Mouse (Mus musculus): ENCODE measurements around the gene Sympk. TPM values are rescaled to one million over a fixed set of nuclear protein-coding genes. Genes with fewer than 3 reads are reported as not detected.

The Sympk gene
- total and polyA plus RNA-seq, 3 experiments, result 43.7 to 141 (median 111) TPM

- DNase-seq (ENCODE audit: extremely low read depth), result peak; percentile 21
- Histone ChIP-seq H3K4me1 (ENCODE audit: control insufficient read depth in 1 of 2, insufficient read depth in 2 of 2) (peaks cover 17 to 33% of the 10 kb centered on the region in 2 experiments), H3K9ac (ENCODE audit: insufficient read depth, low read depth) (no peak overlapping the region), H3K36me3 (replicated peaks in 1 of 2; ENCODE audit: control insufficient read depth in 1 of 2, insufficient read depth in 1 of 2, low read length in 1 of 2) (peaks cover 46 to 53% of the 10 kb centered on the region in 2 experiments), H3K27me3 (replicated peaks) (peaks cover 7% of the 10 kb centered on the region), H3K4me2 (ENCODE audit: insufficient read depth, low read depth, poor library complexity, severe bottlenecking) (no peak overlapping the region), H3K9me3 (replicated peaks; ENCODE audit: low read length) (no peaks in the 10 kb centered on the region), H3K79me2 (replicated peaks; ENCODE audit: control insufficient read depth, extremely low read depth, insufficient read depth, poor library complexity, severe bottlenecking) (peaks cover 33% of the 10 kb centered on the region), H3K27ac (ENCODE audit: insufficient read depth, low read depth) (no peak overlapping the region), H3K4me3 (replicated peaks in 1 of 3; ENCODE audit: low read depth in 2 of 3, low read length in 2 of 3, poor library complexity in 1 of 3) (no peak overlapping the region)
- dilution Hi-C loops (cut with MboI; ENCODE audit: extremely low pct_ligation_motif_present, extremely low pct_unique_long_range_greater_than_20kb, low sequenced_read_pairs) (no loop called here), in situ Hi-C loops (cut with MboI; ENCODE audit: low pct_ligation_motif_present, low pct_unique_long_range_greater_than_20kb, low sequenced_read_pairs) (loop anchor here (10.0 kb wide), 1 partner anchor 133 kb away; no protein-coding TSS in a partner anchor)
- 0 out of 2 replicates have a peak, but pooled peaks have one; percentile 11 for TF ChIP-seq JUND (conservative IDR thresholded peaks at IDR 0.05; ENCODE audit: low read depth, low read length)
- no peak for TF ChIP-seq USF2 (conservative IDR thresholded peaks at IDR 0.05; ENCODE audit: low read depth, low read length)
Measured at GRCm38 (mm10) chr7:19028067-19028466, 3.9 kb downstream of the Sympk start.

GRCm38 (mm10) chr7:19029084-19029653 lies 5.0 kb downstream of the Sympk start:
- in situ Hi-C loops (cut with MboI; ENCODE audit: low pct_ligation_motif_present, low pct_unique_long_range_greater_than_20kb, low sequenced_read_pairs), result loop anchor here (10.0 kb wide), 1 partner anchor 134 kb away; no protein-coding TSS in a partner anchor
- H3K4me3 ChIP-seq (replicated peaks in 1 of 3; ENCODE audit: low read depth in 2 of 3, low read length in 2 of 3, poor library complexity in 1 of 3), result no peak overlapping the region

GRCm38 (mm10) chr7:19031641-19032040 lies 7.5 kb downstream of the Sympk start:
- dilution Hi-C loops (cut with MboI; ENCODE audit: extremely low pct_ligation_motif_present, extremely low pct_unique_long_range_greater_than_20kb, low sequenced_read_pairs), result no loop called here
- Histone ChIP-seq H3K9me3 (replicated peaks; ENCODE audit: low read length) (no peaks in the 10 kb centered on the region), H3K79me2 (replicated peaks; ENCODE audit: control insufficient read depth, extremely low read depth, insufficient read depth, poor library complexity, severe bottlenecking) (peaks cover 11% of the 10 kb centered on the region), H3K4me2 (ENCODE audit: insufficient read depth, low read depth, poor library complexity, severe bottlenecking) (no peak overlapping the region), H3K4me3 (replicated peaks in 1 of 3; ENCODE audit: low read depth in 2 of 3, low read length in 2 of 3, poor library complexity in 1 of 3) (no peak overlapping the region), H3K27ac (ENCODE audit: insufficient read depth, low read depth) (no peak overlapping the region), H3K4me1 (ENCODE audit: control insufficient read depth in 1 of 2, insufficient read depth in 2 of 2) (peaks cover 7 to 11% of the 10 kb centered on the region in 2 experiments), H3K27me3 (replicated peaks) (no peaks in the 10 kb centered on the region), H3K9ac (ENCODE audit: insufficient read depth, low read depth) (no peak overlapping the region), H3K36me3 (replicated peaks in 1 of 2; ENCODE audit: control insufficient read depth in 1 of 2, insufficient read depth in 1 of 2, low read length in 1 of 2) (peaks cover 74 to 84% of the 10 kb centered on the region in 2 experiments)
- in situ Hi-C loops (cut with MboI; ENCODE audit: low pct_ligation_motif_present, low pct_unique_long_range_greater_than_20kb, low sequenced_read_pairs), result no loop called here
- TF ChIP-seq PAX5 (IDR thresholded peaks at IDR 0.05; ENCODE audit: low read length) (no peak), UBTF (IDR thresholded peaks at IDR 0.05; ENCODE audit: low read depth, low read length) (no peak), NELFE (IDR thresholded peaks at IDR 0.05; ENCODE audit: low read depth, low read length) (no peak), MYC (IDR thresholded peaks at IDR 0.05; ENCODE audit: low read depth, low read length) (no peak), RCOR1 (conservative IDR thresholded peaks at IDR 0.05; ENCODE audit: low read depth, low read length) (no peak), MXI1 (IDR thresholded peaks at IDR 0.05; ENCODE audit: low read depth, low read length) (no peak), HCFC1 (IDR thresholded peaks at IDR 0.05; ENCODE audit: low read depth, low read length) (no peak)
- no peak for DNase-seq (ENCODE audit: extremely low read depth)

More at GRCm38 (mm10) chr7:19029084-19029653, 5.0 kb downstream of the Sympk start:
- H3K4me1 ChIP-seq (ENCODE audit: control insufficient read depth in 1 of 2, insufficient read depth in 2 of 2), result peaks cover 15 to 25% of the 10 kb centered on the region in 2 experiments
- no peak overlapping the region for H3K9ac ChIP-seq (ENCODE audit: insufficient read depth, low read depth)
- no peaks in the 10 kb centered on the region for H3K9me3 ChIP-seq (replicated peaks; ENCODE audit: low read length)
- H3K4me2 ChIP-seq (ENCODE audit: insufficient read depth, low read depth, poor library complexity, severe bottlenecking), result no peak overlapping the region
- TF ChIP-seq ZKSCAN1 (IDR thresholded peaks at IDR 0.05; ENCODE audit: borderline replicate concordance, low read depth, low read length) (no peak), HCFC1 (IDR thresholded peaks at IDR 0.05; ENCODE audit: low read depth, low read length) (no peak), SIN3A (IDR thresholded peaks at IDR 0.05; ENCODE audit: low read length) (no peak), CTCF (conservative IDR thresholded peaks at IDR 0.05 in 1 of 2, IDR thresholded peaks at IDR 0.05 in 1 of 2; ENCODE audit: low read depth in 2 of 2, low read length in 2 of 2) (peak; percentile 52 to 79), RAD21 (IDR thresholded peaks at IDR 0.05; ENCODE audit: low read depth, low read length) (peak; percentile 54), MAFK (IDR thresholded peaks at IDR 0.05; ENCODE audit: insufficient replicate concordance, low read length) (no peak), SMC3 (IDR thresholded peaks at IDR 0.05; ENCODE audit: low read depth, low read length) (peak; percentile 68)
- H3K27me3 ChIP-seq (replicated peaks), result no peaks in the 10 kb centered on the region
- H3K27ac ChIP-seq (ENCODE audit: insufficient read depth, low read depth), result no peak overlapping the region
- H3K79me2 ChIP-seq (replicated peaks; ENCODE audit: control insufficient read depth, extremely low read depth, insufficient read depth, poor library complexity, severe bottlenecking), result peaks cover 33% of the 10 kb centered on the region
- dilution Hi-C loops (cut with MboI; ENCODE audit: extremely low pct_ligation_motif_present, extremely low pct_unique_long_range_greater_than_20kb, low sequenced_read_pairs), result no loop called here
- peaks cover 52 to 62% of the 10 kb centered on the region in 2 experiments for H3K36me3 ChIP-seq (replicated peaks in 1 of 2; ENCODE audit: control insufficient read depth in 1 of 2, insufficient read depth in 1 of 2, low read length in 1 of 2)
- peak; percentile 69 for DNase-seq (ENCODE audit: extremely low read depth)

Measured in CH12.LX (cell line).